Mouse (Mus musculus): ENCODE results near the gene Gnai2. TPM values are rescaled to one million over a fixed set of nuclear protein-coding genes. Genes with fewer than 3 reads are reported as not detected.
"Not testable (repeated sequence)": the region's sequence is repeated elsewhere in the genome, so short reads cannot be mapped to it uniquely, and the experiment has no call there.

The Gnai2 gene
- 449 and 465 TPM in 2 replicates for polyA plus RNA-seq (2012; rRNA removed)

GRCm38 (mm10) chr9:107635279-107636028 lies at the start of gene Gnai2:
TSS of gene Gnai2 (minus strand) at chr9:107635367.
- DNase-seq (ENCODE audit: low spot score), result peak; percentile 90

GRCm38 (mm10) chr9:107682405-107682804 lies 47.2 kb upstream of the Gnai2 start:
- DNase-seq (ENCODE audit: low spot score), result no peak

GRCm38 (mm10) chr9:107679501-107679900 lies 44.3 kb upstream of the Gnai2 start, which contains the start of gene Gnat1:
TSS of gene Gnat1 (minus strand) at chr9:107679712.
- no peak for DNase-seq (ENCODE audit: low spot score)

DNA sequence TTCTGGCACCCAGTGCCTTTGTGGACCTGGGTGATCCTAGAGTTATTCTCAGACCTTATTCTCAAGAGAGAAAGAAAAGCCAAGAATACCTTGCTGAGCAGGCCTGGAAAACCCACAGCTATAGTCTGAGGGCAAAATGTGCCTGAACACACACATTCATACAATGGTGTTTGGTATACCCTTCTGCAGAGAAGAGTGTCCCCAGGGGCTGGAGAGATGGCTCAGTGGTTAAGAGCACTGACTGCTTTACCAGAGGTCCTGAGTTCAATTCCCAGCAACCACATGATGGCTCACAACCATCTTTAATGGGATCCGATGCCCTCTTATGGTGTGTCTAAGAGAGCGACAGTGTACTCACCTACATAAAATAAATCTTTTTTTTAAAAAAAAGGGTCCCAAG lies 43.7 kb upstream of the Gnai2 start:
- DNase-seq (ENCODE audit: low spot score), result no peak

DNA sequence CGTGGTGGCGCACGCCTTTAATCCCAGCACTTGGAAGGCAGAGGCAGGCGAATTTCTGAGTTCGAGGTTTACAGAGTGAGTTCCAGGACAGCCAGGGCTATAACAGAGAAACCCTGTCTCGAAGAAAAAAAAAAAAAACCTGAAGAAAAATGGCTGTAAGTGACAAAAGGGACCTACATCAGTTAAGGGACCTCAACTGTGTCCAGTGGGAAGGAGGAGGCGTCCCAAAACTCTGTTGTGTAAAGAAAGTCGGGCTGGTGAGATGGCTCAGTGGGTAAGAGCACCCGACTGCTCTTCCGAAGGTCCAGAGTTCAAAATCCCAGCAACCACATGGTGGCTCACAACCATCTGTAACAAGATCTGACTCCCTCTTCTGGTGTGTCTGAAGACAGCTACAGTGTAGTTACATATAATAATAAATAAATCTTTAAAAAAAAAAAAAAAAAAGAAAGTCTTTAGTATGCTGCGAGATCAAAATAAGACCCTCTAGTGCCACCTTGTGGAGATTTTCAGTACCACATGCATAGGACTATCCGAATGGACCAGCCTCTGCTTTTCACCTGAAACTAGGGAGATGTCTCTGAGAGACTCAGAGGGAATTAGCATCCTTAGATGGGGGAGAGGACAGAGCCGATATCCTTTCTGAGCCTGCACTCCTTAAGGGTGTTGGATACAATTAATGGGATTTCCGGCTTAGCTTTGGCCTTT lies 42.8 kb upstream of the Gnai2 start:
- DNase-seq (ENCODE audit: low spot score), result not testable (repeated sequence)

GRCm38 (mm10) chr9:107677091-107677784 lies 42.1 kb upstream of the Gnai2 start:
- no peak for DNase-seq (ENCODE audit: low spot score)

- no peak for DNase-seq (ENCODE audit: low spot score)
Observed at GRCm38 (mm10) chr9:107676302-107676701, 41.1 kb upstream of the Gnai2 start.

DNA sequence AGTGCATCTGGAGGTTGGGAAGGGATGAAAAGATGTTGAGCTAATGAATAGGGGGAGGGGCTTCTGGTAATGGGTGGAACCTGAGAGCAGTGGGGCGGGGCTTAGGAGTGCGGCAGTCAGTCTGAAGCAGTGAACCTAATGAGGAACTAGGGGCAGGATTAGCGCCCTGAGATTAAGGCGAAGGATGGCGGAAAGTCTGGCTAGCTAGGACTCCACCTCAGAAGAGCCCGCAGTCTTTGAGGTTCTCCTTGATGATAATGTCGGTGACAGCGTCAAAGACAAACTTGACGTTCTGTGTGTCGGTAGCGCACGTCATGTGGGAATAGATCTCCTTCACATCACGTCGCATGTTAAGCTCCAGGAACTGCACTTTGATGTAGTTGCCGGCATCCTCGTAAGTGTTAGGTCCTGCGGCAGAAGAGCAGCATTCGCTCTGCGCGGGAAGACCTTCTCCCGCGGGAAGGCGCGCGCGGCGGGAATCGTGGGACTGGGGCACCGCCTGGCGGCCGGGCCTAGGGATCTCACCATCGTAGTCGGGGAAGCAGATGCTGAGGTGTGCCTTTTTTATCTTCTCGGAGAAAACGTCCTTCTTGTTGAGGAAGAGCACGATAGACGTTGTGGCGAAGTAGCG lies 40.6 kb upstream of the Gnai2 start:
- DNase-seq (ENCODE audit: low spot score), result peak; percentile 63

GRCm38 (mm10) chr9:107674609-107675429 lies 39.7 kb upstream of the Gnai2 start:
- no peak for DNase-seq (ENCODE audit: low spot score)

- DNase-seq (ENCODE audit: low spot score), result no peak
Observed at GRCm38 (mm10) chr9:107670259-107670658, 35.1 kb upstream of the Gnai2 start.

GRCm38 (mm10) chr9:107669480-107669945 lies 34.3 kb upstream of the Gnai2 start, which contains the start of gene Slc38a3:
TSS of gene Slc38a3 (minus strand) at chr9:107669530.
- DNase-seq (ENCODE audit: low spot score), result no peak

- no peak for DNase-seq (ENCODE audit: low spot score)
Observed at GRCm38 (mm10) chr9:107668916-107669315, 33.7 kb upstream of the Gnai2 start.

- no peak for DNase-seq (ENCODE audit: low spot score)
Observed at GRCm38 (mm10) chr9:107668011-107668410, 32.8 kb upstream of the Gnai2 start.

- no peak for DNase-seq (ENCODE audit: low spot score)
Observed at GRCm38 (mm10) chr9:107667219-107667618, 32.1 kb upstream of the Gnai2 start.

DNA sequence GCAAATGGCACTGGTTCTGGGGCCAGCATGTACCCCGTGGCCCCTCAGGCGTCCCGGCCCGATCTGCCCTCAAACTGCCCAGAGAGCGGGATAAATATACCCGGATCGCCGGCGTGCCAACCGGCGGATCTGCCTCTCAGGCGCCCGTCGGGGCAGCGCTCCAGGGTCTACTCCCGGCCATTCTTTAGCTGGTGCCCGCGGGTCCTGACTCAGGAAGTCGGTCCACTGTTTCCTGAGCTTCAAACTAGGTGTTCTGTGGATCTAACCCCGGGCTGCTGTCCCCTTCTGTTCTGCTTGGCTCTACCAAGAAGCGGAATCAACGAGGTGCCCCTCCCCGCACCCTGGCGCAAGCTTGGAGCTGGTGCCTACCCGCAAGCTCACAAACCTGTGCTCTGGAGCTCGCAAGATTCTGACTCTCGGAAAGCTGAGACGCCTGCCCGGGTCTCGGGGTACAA lies 31.6 kb upstream of the Gnai2 start:
- no peak for DNase-seq (ENCODE audit: low spot score)

- DNase-seq (ENCODE audit: low spot score), result no peak
Observed at GRCm38 (mm10) chr9:107665308-107665707, 30.1 kb upstream of the Gnai2 start.

DNA sequence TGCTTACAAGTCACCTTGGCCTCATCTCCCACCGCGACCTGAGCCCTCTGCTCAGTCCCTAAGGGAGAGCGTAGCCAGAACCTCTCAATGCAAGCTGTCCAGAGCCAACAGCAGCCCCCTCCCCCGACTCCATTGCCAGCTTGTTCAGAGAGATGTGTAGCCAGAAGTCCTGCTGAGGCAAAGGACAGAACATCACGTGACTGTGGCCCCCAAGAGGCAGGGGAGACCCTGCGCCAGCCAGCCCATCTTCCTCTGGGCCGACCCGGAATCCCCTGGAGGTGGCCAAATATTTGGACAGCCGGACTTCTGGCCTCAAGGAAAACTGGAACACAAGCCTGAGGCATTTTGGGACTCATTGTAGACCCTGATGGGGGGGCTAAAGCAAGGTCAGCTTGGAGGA lies 28.4 kb upstream of the Gnai2 start:
- DNase-seq (ENCODE audit: low spot score), result no peak

DNA sequence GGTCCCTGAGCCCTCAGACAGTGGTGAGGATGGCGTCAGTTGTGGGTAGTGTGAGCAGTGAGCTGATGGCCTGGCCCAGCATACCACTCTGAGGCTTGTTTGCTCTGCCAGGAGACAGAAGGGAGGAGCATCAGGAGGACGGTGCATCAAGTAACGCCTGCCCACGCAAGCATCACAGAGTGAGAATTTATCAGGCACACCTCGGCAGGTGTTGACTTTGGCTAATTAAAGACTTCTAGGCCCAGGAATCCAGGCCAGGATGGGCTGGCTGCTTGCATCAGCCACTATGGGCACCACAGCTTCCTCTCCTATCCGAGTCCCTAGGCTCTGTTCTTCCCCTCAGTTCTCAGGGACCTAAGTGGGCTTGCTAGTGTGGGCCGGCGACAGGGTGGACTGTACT lies 27.2 kb upstream of the Gnai2 start:
- no peak for DNase-seq (ENCODE audit: low spot score)

DNA sequence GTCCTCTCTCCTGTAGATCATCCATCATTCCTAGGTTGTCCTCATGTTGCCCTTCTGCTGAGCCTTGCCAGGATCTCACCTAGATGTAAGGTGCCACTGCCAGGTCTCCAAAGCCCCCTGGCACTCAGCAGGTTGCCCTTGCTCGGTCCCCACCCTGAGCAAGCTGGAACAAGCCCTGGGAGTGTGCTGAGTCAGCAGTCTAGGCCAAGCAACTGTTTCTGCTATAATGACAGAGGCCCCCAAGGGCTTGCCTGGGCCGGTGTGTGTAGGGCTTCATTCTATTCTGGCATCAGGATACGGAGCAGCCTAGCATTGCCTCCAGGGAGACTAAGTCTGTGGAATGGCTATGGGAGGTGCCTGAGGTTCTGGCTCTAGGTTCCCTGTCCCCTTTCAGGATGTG lies 25.6 kb upstream of the Gnai2 start:
- DNase-seq (ENCODE audit: low spot score), result no peak

DNA sequence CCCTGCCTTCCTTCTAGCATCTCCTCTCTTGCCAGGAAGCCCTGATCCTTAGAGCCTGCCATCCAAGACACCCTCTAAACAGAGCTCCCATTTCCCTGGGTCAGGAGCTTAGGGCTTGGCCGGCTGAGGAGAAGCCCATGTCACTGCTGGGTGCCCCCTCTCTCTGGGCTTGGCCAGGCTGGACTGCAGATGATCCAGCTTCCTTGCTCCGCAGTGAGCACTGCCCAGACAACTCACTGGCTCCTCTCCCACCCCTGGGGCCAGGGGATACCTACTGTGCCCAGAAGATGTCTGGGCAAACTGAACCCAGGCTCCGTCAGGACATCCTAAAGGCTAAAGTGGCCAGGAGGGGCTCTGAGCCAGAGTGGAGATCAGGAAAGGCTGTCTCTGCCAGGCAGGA lies 24.8 kb upstream of the Gnai2 start:
- DNase-seq (ENCODE audit: low spot score), result no peak

GRCm38 (mm10) chr9:107659551-107659950 lies 24.4 kb upstream of the Gnai2 start:
- DNase-seq (ENCODE audit: low spot score), result no peak

All from urinary bladder, adult 2 months (tissue).